Mouse (Mus musculus): ENCODE results near the gene Rtn2. TPM values are rescaled to one million over a fixed set of nuclear protein-coding genes. Genes with fewer than 3 reads are reported as not detected.

The Rtn2 gene
- polyA plus RNA-seq, 1 experiment from 2014 or later = 1.5 TPM

DNA sequence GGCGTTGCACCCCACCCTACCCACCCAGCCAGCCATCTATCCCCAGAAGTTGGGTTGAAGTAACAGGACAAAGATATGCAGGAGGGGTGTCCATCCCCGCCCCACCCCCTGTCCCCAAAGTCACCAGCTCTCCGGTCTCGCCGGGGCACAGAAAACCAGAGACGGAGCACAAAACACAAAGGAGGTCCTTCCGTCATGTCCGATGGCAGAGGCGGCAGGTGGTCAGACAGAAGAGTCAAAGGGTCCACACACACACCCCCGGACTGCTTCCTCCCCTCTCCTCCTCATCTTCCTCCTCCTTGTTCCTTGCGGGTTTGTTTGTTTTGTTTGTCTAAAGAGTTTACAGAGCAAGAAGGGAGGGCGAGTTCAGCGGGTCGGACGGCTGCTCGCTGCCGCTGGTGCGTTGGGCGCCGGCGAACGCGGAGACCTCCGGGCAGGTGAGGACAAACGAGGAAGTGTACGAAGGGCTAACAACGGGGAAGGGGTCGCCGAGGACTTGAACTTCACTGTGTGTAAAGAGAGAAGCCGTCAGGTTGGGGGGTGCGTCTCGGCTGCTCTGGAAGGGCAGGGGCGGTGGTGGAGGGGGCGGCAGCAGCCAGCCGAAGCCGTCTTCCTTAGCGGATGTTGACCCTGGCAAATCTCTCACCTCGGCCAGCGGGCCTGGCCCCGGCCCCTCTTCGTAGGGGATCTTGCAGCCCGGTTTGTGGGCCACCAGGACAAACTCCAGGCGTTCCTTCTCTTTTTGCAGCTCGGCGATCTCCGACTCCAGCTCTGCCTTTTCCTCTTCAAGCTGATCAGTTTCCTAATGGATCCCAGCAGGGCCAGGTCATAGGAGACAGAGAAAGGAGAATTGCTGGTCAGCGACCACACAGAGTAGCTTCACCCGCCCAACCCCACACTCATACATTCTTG lies 22.3 kb downstream of the Rtn2 start:
- peaks cover 30% of the 10 kb centered on the region for H3K4me1 ChIP-seq (ENCODE audit: insufficient read depth)
- 0 out of 2 replicates have a peak overlapping the region, but pooled peaks have one; percentile 11 for H3K9ac ChIP-seq (replicated peaks)
- 2% methylated on average over 45 of the region's 48 CpGs for WGBS (ENCODE audit: insufficient replicate concordance)
- no peaks in the 10 kb centered on the region for H3K9me3 ChIP-seq (ENCODE audit: low read length)
- H3K36me3 ChIP-seq (replicated peaks; ENCODE audit: insufficient read depth, low read length) = no peaks in the 10 kb centered on the region
- TF ChIP-seq EP300 (IDR thresholded peaks at IDR 0.05; ENCODE audit: low read depth) = no peak
- no peak for TF ChIP-seq CTCF (IDR thresholded peaks at IDR 0.05; ENCODE audit: low read depth)
- H3K4me2 ChIP-seq (ENCODE audit: low read depth, low read length) = peak overlapping the region; percentile 64
- peak overlapping the region; percentile 33 for H3K4me3 ChIP-seq (ENCODE audit: low read depth, low read length)
- no peak for ATAC-seq
- DNase-seq = no peak
- no peak overlapping the region for H3K27ac ChIP-seq (ENCODE audit: low read depth)
- peaks cover 63% of the 10 kb centered on the region for H3K27me3 ChIP-seq (ENCODE audit: insufficient read depth, low read length)

DNA sequence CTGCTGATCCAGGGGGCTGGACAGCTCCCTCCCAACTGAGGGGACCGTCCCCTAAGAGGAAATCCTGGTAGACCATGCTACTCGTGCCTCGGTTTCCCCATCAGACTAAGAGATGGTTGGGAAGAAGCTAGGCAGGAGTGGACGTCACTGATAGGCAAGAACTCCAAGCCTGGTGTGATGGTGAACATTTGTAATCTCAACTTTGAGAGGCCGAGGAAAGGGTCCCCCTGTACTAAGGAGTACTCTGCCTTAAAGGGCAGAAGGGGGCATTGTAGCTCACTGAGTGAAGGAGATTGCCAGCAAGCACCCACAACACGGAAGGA lies 22.9 kb downstream of the Rtn2 start:
- Histone ChIP-seq H3K9ac (replicated peaks) (no peak overlapping the region), H3K27ac (ENCODE audit: low read depth) (no peak overlapping the region), H3K27me3 (ENCODE audit: insufficient read depth, low read length) (peaks cover 63% of the 10 kb centered on the region), H3K4me3 (ENCODE audit: low read depth, low read length) (no peak overlapping the region), H3K4me2 (ENCODE audit: low read depth, low read length) (no peak overlapping the region; the same call in 1 of the 2 replicates), H3K36me3 (replicated peaks; ENCODE audit: insufficient read depth, low read length) (no peaks in the 10 kb centered on the region), H3K4me1 (ENCODE audit: insufficient read depth) (peaks cover 31% of the 10 kb centered on the region), H3K9me3 (ENCODE audit: low read length) (no peaks in the 10 kb centered on the region)
- ATAC-seq (no peak), DNase-seq (no peak)
- no peak for TF ChIP-seq EP300 (IDR thresholded peaks at IDR 0.05; ENCODE audit: low read depth)
- TF ChIP-seq CTCF (IDR thresholded peaks at IDR 0.05; ENCODE audit: low read depth) = no peak
- WGBS (ENCODE audit: insufficient replicate concordance) = 5% methylated on average over 6 of the region's 6 CpGs

DNA sequence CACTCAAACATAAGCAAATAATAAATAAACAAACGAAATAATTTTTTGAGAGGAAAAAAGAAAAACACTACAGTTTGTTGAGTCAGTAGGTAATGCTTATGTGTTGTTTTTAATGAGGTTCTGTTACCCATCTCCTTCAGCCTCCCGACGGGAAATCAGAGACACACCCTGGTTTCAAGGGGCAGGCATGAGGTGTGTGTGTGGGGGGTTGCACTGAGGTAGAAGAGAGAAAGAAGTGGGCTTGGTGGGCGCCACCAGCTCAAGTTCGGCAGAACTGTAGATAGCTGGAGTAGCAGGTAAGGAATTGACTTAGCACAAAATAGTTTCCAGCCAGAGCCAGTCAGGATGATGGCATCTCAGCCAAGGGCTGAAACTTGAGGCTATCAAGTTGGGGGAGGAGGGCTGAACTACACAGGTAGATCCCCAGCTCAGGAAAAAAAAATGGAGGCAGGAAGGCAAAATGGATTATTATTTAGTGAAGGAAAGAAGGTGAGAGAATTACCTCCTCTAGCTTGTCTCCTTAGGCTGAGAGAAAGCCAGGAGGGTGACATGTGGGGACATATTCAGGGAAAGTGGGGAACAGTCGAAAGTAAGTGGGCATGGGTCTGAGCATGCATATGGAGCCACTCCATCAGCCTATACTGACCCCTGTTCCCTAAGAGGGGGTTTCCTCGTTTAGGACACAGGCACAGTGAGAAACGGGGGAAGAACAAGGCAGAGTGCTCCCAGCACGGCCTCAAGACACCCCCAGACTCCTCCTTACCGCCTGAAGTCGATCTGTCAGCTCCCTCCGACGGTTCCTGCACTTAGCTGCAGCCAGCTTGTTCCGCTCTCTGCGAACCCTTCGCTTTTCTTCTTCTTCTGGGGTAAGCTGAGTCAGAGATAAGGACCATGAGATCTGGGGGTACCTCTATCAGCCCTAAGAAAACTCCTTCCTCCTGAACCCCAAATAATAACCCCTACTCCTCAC lies 23.7 kb downstream of the Rtn2 start:
- no peaks in the 10 kb centered on the region for H3K36me3 ChIP-seq (replicated peaks; ENCODE audit: insufficient read depth, low read length)
- no peak overlapping the region for H3K27ac ChIP-seq (ENCODE audit: low read depth)
- 48% methylated on average over 16 of the region's 16 CpGs for WGBS (ENCODE audit: insufficient replicate concordance)
- H3K27me3 ChIP-seq (ENCODE audit: insufficient read depth, low read length) = peaks cover 63% of the 10 kb centered on the region
- TF ChIP-seq EP300 (IDR thresholded peaks at IDR 0.05; ENCODE audit: low read depth) (no peak), CTCF (IDR thresholded peaks at IDR 0.05; ENCODE audit: low read depth) (no peak)
- no peak for ATAC-seq
- H3K9me3 ChIP-seq (ENCODE audit: low read length) = no peaks in the 10 kb centered on the region
- no peak overlapping the region for H3K4me3 ChIP-seq (ENCODE audit: low read depth, low read length)
- H3K4me2 ChIP-seq (ENCODE audit: low read depth, low read length) = no peak overlapping the region
- peaks cover 33% of the 10 kb centered on the region for H3K4me1 ChIP-seq (ENCODE audit: insufficient read depth)
- no peak for DNase-seq
- H3K9ac ChIP-seq (replicated peaks) = no peak overlapping the region

DNA sequence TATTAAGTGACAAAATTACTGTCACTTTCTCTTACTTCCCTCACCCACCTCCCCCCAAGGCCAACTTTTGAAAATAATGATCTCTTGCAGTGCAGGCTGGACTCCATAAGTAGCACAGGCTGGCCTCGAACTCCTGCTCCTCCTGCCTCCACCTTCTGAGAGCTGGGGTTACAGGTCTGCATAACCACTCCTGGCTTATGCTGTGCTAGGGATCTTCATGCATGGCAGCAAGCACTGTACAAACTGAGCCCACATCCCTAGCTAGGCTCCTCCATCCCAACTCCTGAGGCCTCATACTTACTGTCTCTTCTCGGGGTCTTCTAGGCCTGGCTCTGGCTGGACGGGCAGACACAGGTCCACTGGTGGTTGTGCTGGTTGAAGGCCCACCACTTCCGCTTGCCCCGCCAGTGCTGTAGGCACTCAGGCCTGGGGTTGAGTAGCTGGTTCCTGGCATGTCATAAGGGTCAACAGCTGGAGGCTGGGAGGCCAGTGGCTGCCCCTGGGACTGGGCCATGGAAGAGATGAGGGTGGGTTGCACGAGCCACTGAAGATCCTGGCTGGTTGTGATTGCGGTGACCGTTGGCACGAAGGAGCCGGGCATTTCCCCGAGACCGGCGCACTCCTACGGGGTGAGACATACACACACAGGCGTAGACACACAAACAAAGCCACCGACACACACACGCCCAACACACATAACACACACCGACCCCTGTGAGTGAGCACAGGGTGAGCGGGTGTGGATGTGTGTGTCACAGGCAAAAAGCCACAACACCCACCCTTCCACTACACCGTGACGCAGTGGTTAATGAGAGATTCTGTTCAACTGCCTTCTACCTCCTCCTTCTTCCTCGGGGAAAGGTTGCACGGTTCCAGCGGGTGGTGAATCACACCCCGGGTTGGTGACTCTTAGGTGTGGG lies 24.7 kb downstream of the Rtn2 start:
- Histone ChIP-seq H3K27ac (ENCODE audit: low read depth) (no peak overlapping the region), H3K27me3 (ENCODE audit: insufficient read depth, low read length) (peaks cover 60% of the 10 kb centered on the region), H3K36me3 (replicated peaks; ENCODE audit: insufficient read depth, low read length) (no peaks in the 10 kb centered on the region), H3K4me1 (ENCODE audit: insufficient read depth) (peaks cover 33% of the 10 kb centered on the region), H3K9ac (replicated peaks) (no peak overlapping the region), H3K9me3 (ENCODE audit: low read length) (no peaks in the 10 kb centered on the region), H3K4me3 (ENCODE audit: low read depth, low read length) (no peak overlapping the region), H3K4me2 (ENCODE audit: low read depth, low read length) (no peak overlapping the region)
- 73% methylated on average over 21 of the region's 25 CpGs for WGBS (ENCODE audit: insufficient replicate concordance)
- TF ChIP-seq EP300 (IDR thresholded peaks at IDR 0.05; ENCODE audit: low read depth) = no peak
- no peak for TF ChIP-seq CTCF (IDR thresholded peaks at IDR 0.05; ENCODE audit: low read depth)
- DNase-seq = no peak
- no peak for ATAC-seq

DNA sequence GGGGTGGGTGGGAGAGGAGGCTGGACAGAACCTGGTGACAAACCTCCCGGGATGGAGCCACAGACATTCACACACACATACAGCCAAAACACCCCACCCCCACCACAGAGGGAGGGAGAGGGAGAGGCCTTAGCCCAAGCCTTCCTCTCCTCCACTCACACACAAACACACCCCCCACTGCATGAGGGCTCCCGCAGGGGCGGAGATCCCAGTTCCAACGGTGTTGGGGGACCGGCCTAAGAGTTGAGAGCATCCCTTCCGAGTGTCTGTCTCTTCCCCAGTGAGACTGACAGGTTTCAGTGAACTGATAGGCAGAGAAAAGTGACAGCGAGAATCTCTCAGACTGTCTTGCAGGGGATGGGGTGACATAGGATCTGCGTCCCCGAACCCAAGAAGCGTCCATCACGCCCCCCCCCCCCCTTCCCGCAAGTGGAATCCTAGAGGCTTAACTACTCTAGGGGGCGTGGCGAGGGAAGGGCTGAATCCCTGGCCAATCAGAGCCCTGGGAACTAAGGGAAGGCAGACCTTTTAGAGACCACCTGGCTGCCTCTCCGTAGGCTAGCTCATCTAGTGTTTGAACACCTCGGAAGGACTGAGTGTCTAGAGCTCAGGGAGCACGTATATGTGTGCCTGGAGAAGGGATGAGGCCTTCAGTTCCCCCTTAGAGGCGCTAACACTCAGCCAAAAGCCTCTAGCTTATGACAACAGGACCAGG lies 25.5 kb downstream of the Rtn2 start:
- H3K36me3 ChIP-seq (replicated peaks; ENCODE audit: insufficient read depth, low read length) = no peaks in the 10 kb centered on the region
- H3K4me2 ChIP-seq (ENCODE audit: low read depth, low read length) = peak overlapping the region; percentile 98
- no peaks in the 10 kb centered on the region for H3K9me3 ChIP-seq (ENCODE audit: low read length)
- no peak for TF ChIP-seq EP300 (IDR thresholded peaks at IDR 0.05; ENCODE audit: low read depth)
- TF ChIP-seq CTCF (IDR thresholded peaks at IDR 0.05; ENCODE audit: low read depth) = no peak
- H3K4me3 ChIP-seq (ENCODE audit: low read depth, low read length) = peak overlapping the region; percentile 53
- DNase-seq (peak; percentile 66), ATAC-seq (peak; percentile 45)
- peak overlapping the region; percentile 63 for H3K9ac ChIP-seq (replicated peaks)
- 6% methylated on average over 18 of the region's 18 CpGs for WGBS (ENCODE audit: insufficient replicate concordance)
- peaks cover 52% of the 10 kb centered on the region for H3K27me3 ChIP-seq (ENCODE audit: insufficient read depth, low read length)
- peaks cover 33% of the 10 kb centered on the region for H3K4me1 ChIP-seq (ENCODE audit: insufficient read depth)
- H3K27ac ChIP-seq (ENCODE audit: low read depth) = peak overlapping the region; percentile 58; the same call in 1 of the 2 replicates

Measured in liver, postnatal 0 days (tissue).